19 mouse cellular contexts compared by ENCODE assay signal in the genomic region with DNA sequence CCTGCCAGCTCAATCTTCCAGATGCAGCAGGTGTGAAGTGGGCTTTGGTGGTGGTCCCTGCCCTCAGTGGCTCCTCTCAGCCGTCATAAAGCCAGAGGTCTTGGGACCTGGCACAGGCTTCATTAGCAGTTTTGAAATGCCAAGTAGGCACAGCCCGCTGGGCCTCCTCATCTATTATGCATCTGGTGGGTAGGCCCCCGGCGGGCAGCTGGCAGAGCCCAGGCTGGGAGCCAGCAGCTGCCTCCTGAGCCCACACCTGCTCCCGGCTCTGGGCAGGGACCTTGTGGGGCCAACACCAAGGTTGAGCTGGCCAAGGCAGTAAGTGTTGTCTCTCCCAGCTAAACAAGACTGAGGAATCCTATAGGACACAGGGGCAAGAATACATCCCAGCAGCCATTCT. TPM values are rescaled to one million over a fixed set of nuclear protein-coding genes. Genes with fewer than 3 reads are reported as not detected.
DNase-seq lines count a peak whose midpoint lies in the region; ATAC-seq lines count a peak whose summit lies in the region.
"Had no signal": no experiment of that assay in that cellular context is flagged by ENCODE, and none has a peak within 500 bp of the region (broad histone marks: within the 10 kb centered on the region; RNA-seq: fewer than 3 reads in every experiment).

No protein-coding gene starts in this region.

- H3K27ac ChIP-seq in hindbrain, embryonic 13.5 days: no peak overlapping the region; the same call in 1 of the 2 replicates
- no peak overlapping the region for H3K27ac ChIP-seq in hindbrain, embryonic 10.5 days
- H3K27ac ChIP-seq: embryonic facial prominence, embryonic 13.5 days; heart, embryonic 13.5 days; liver, embryonic 14.5 days; lung, embryonic 15.5 days; midbrain, embryonic 12.5 days had no signal

- peak overlapping the region; percentile 43; the same call in 1 of the 2 replicates for H3K9ac ChIP-seq in hindbrain, embryonic 13.5 days
- H3K9ac ChIP-seq: embryonic facial prominence, embryonic 13.5 days; heart, embryonic 13.5 days; liver, embryonic 14.5 days; lung, embryonic 15.5 days; midbrain, embryonic 12.5 days had no signal

- H3K4me2 ChIP-seq in hindbrain, embryonic 13.5 days: no peak overlapping the region
- H3K4me2 ChIP-seq: embryonic facial prominence, embryonic 13.5 days; heart, embryonic 13.5 days; lung, embryonic 15.5 days; midbrain, embryonic 12.5 days had no signal

- no peak for ATAC-seq in hindbrain, embryonic 13.5 days (ENCODE audit: low FRiP score)

- H3K9me3 ChIP-seq in hindbrain, embryonic 13.5 days: no peaks in the 10 kb centered on the region
- H3K9me3 ChIP-seq in hindbrain, embryonic 10.5 days: no peaks in the 10 kb centered on the region
- H3K9me3 ChIP-seq: embryonic facial prominence, embryonic 13.5 days; heart, embryonic 13.5 days; lung, embryonic 15.5 days; midbrain, embryonic 12.5 days had no signal

- peaks cover 23% of the 10 kb centered on the region for H3K27me3 ChIP-seq in hindbrain, embryonic 13.5 days
- H3K27me3 ChIP-seq in hindbrain, embryonic 10.5 days (ENCODE audit: insufficient read depth, poor library complexity, severe bottlenecking): peaks cover 34% of the 10 kb centered on the region

- WGBS in hindbrain, embryonic 13.5 days: 41% methylated on average over 5 of the region's 5 CpGs
- WGBS in hindbrain, embryonic 10.5 days: 79% methylated on average over 5 of the region's 5 CpGs

- no peaks in the 10 kb centered on the region for H3K36me3 ChIP-seq in hindbrain, embryonic 13.5 days
- H3K36me3 ChIP-seq in hindbrain, embryonic 10.5 days: no peaks in the 10 kb centered on the region
- H3K36me3 ChIP-seq: embryonic facial prominence, embryonic 13.5 days; heart, embryonic 13.5 days; lung, embryonic 15.5 days; midbrain, embryonic 12.5 days had no signal

- DNase-seq in cerebellum, postnatal 10 days: peak; percentile 29 to 48
- DNase-seq in cerebellum, postnatal 4 days (ENCODE audit: low spot score in 2 of 2): no peak
- DNase-seq in hindbrain, embryonic 10.5 days (ENCODE audit: low spot score): no peak
- DNase-seq in kidney, postnatal 25 days: peak; percentile 55 to 84
- DNase-seq in kidney, adult 9 months: no peak
- DNase-seq in retina, postnatal 1 day: peak; percentile 46
- DNase-seq in retina, embryonic 14.5 days (ENCODE audit: low spot score): no peak
- DNase-seq: adrenal gland, adult 2 months; cerebellum, adult 8-10 months; gastrocnemius, postnatal 14 days; heart, adult 18-20 months; right cerebral cortex, postnatal 4 days had no signal

- H3K4me3 ChIP-seq in hindbrain, embryonic 13.5 days: no peak overlapping the region
- no peak overlapping the region for H3K4me3 ChIP-seq in hindbrain, embryonic 10.5 days
- H3K4me3 ChIP-seq: embryonic facial prominence, embryonic 13.5 days; heart, embryonic 13.5 days; lung, embryonic 15.5 days; midbrain, embryonic 12.5 days; myocyte had no signal

- H3K4me1 ChIP-seq in hindbrain, embryonic 13.5 days (replicated peaks): peaks cover 30% of the 10 kb centered on the region
- peaks cover 21% of the 10 kb centered on the region for H3K4me1 ChIP-seq in hindbrain, embryonic 10.5 days (replicated peaks)

RNA-seq across cellular contexts. Expression of gene Rap1gap, which starts 21.8 kb away (rescaled TPM):
- 39.2 and 39.9 TPM in 2 replicates for polyA plus RNA-seq in hindbrain, embryonic 13.5 days (2015; fragmentation: Nextera tagmentation; extraction: Ambion mirVana)
- 6.3 and 13.4 TPM in 2 replicates for polyA plus RNA-seq in hindbrain, embryonic 10.5 days (2016; fragmentation: Nextera tagmentation; extraction: Ambion mirVana)

Comparison
In these comparisons a context has a peak if more than half of its experiments do, and no peak if none do; other contexts are left out.
1. DNase-seq: peak in cerebellum, postnatal 10 days (2 of 2), kidney, postnatal 25 days (2 of 2) and retina, postnatal 1 day (single experiment); none in cerebellum, postnatal 4 days (0 of 2), hindbrain, embryonic 10.5 days (single experiment), kidney, adult 9 months (single experiment) and retina, embryonic 14.5 days (single experiment).